Mouse (Mus musculus): ENCODE data around the gene Gm38655.
"Not testable (repeated sequence)": the region's sequence is repeated elsewhere in the genome, so short reads cannot be mapped to it uniquely, and the experiment has no call there.

Gm38655 gene

DNA sequence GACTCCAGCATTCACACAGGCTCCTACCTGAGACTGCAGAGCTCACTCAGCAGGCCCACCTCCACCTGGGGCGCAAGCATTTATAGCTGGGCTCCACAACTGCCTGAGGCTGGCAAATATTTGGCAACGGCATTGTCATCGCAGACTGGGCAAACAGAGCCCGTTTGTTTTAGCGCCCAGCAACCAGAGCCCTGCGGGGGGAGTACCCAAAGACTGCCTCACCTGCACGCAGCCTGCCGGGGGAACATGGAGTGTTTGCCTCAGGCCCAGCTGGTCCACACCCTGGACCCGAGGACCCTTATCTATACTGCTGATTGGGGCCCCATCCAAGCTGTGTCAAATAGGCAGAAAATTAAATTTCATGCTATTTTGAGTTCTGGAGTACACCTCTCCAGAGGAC, at the start of gene Gm38655:
Gm38655 (minus strand) TSS at position 61 of the 400 bp plus-strand sequence.
- DNase-seq (ENCODE audit: low spot score in 2 of 2), result no peak

DNA sequence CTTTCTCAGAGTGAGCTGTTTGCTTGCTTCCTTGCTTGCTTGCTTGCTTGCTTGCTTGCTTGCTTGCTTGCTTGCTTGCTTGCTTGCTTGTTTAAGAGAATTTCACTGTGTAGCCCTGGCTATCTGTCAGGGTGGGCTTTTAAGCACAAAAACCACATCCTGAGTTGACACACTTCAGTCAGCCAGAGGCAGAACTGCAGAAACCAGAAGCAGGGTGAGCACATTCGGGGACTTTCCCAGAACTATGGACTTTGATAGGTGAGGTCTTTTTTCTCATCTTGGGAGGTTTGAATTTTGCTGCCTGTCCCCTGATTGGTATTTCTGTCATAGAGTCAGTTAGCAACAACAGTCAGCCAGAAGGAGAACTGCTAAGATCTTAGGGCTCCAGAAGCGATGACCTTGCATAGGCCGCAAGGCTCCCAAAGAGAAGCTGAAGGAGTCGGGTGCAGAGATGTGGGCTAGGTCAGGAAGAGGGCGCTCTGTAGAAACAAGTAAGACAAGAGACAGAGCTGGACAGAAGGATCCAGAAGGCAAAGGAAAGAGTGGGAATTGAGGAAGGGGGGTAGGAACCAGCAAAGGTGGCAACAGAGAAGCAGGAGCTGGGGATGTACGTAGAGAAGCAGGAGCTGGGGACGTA, 49.4 kb upstream of the Gm38655 start:
- no peak for DNase-seq (ENCODE audit: low spot score in 2 of 2)

DNA sequence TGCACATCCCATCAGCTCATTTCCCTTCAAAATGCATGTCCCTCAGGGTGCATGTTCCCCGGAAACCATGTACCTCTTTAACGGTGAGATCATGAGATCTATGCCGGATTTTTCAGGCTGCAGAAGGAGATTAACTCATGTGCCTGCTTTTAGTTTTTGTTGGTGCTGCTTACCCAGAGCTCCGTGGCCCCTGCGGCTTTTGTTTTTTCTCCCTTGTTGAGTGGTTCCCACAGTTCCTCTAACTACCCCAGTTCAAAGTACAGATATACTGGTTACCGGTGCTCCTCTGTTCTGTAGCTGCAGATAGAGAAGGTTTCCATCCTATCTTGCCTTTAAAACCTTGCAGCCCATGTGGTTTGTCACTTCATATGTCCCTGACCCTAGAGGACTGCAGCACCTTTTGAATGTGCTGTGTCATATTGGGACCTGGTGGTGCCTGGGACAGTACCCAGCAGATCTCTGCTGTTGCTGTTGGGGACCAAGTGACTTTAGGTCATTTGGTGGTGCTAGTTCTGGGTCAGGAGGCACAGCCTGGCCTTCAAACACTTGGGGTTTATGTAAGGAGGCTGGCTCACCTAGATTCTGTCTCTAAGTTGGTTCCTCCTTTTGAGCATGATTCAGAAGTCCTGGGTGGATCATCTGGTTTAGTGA, 47.8 kb upstream of the Gm38655 start:
- DNase-seq (ENCODE audit: low spot score in 2 of 2), result no peak

DNA sequence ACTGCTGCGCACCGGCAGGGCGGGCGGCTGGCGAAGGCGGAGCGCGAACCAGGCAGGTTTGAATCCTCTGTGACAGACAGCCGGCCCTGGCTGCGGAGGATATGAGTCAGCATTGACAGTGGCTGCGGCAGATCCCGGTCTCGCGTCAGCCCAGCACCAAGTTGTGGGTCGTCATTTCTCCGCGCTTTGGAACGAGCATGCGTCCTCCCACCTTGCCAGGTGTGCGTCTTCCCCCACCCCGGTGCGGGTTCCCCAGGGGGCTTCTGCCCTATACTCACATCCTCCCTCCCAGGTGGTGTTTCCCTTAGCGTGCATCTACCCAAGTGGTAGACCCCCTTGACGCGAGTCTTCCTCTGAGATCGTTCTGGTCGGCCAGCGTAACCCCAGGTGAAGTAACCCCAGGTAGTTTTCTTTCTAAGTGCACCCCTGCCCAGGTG, 47.3 kb upstream of the Gm38655 start:
- not testable (repeated sequence) for DNase-seq (ENCODE audit: low spot score in 2 of 2)

DNA sequence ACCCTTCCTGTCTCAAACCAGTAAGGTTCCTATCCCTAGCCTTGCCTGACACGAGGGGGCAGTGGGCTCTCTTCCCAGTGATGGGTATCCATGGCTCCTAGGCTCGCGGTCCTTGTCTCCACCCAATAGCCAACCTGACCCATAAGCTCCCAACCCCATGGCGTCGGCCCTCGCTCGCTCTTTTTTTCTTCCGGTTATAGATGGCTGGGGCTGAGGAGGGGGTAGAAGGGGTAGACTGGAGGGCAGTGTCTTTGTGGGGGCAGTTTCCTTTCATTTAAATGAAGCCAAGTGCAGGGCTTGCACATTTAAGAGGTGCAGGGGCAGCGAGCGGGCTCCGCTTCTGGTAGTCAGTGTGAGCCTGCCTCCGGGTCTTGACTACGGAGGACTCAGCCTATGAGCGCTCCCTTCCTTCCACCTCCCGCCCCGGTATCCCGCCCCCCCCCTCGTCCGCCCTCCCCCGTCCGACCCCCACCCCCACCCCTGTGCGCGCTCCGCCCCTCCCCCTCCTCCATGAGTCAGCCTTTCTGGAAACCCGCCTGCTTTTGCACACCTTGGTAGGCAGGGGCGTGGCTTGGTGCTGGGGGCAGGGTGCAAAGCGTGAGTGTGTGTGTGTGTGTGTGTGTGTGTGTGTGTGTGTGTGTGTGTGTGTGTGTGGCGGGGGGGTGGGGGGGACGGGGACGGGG, 46.7 kb upstream of the Gm38655 start:
- DNase-seq (ENCODE audit: low spot score in 2 of 2), result peak; percentile 42 to 43

DNA sequence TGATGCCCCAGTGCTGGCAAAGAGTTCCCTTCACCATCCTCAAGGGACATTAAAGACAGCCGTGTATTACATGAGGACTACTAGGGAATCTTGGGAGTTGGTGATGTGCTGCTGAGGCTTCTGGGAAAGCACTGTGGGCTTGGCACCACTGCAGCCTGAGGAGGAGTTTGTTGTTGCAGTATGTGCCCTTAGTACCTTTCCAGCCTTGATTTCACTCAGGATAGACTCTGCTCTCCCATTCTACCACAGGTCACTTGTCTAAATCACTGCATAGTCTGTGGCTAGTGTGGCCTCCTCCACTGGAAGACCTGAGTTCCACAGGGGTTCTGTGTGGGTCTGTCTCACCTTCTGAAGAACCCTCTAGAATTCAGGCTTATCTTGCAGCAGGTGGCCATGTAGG, 45.5 kb upstream of the Gm38655 start:
- no peak for DNase-seq (ENCODE audit: low spot score in 2 of 2)

DNA sequence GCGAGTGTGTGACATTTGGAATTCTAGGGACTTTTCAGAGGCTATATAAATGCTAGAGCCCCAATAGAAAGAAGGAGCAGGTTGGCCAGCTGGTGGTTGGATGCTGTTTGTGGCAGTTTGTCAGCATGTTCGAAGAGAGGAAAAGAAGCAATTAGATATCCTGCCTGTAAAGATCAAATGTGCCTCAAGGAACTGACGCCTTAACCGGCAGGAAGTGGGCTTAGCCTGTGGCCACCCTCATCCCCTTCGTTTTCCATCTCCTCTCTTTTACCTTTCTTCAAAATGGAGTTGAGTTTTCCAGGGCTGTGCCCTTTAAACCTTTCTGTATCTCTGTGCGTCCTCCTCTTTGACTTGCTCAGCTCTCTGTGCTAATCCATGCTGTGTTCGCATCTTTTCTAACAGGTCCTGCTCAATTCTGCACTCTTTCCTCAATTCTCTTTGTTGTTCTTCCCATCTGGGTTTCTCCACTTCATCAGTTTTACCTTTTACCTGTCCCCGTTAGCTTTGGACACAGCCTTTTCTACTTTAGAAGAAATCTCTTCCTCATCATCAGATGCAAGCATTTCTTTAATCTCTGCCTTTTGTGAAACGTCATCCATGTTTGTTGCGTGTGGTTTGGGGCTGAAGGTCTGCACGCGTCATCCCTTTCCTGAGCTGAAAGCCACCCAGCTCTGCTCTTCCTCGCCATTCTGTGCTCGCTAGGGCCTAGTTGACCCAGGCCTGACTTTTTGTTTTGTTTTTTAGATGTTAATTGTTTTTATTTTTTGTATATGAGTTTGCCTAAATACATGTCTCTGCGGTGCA, 44.4 kb upstream of the Gm38655 start:
- DNase-seq (ENCODE audit: low spot score in 2 of 2), result no peak

DNA sequence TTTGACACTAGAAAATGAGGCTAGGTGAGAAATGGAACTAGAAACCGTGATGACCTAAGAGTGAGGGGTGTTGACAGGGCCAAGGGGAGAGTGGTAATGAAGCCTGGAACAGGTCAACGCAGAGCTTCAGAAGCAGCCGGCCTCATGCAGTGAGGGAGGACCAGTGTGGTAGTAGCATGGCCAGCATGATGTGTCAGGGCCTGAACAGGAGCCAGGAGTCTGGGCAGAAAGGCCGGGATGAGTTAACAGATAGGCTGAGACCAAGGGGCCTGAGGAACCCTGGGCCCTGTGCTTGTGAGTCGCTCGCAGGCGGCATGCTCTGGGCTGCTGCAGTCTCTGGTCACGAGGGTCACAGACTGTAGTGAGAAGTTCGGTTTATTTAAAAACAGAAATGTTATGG, 43.7 kb upstream of the Gm38655 start:
- no peak for DNase-seq (ENCODE audit: low spot score in 2 of 2)

DNA sequence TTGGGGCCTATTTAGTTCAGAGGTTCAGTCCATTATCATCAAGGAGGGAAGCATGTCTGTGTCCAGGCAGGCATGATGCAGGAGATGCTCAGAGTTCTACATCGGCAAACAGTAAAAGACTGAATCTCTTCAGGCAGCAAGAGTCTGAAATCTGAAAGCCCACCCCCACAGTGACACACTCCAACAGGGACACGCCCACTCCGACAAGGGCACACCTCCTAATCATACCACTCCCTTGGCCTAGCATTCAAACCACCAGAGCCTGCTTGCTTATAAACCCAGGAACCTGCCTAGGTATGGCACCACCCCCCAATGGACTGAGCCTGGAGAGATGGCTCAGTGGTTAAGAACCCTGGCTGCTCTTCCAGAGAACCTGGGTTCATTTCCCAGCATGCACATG, 40.2 kb upstream of the Gm38655 start:
- DNase-seq (ENCODE audit: low spot score in 2 of 2), result no peak

DNA sequence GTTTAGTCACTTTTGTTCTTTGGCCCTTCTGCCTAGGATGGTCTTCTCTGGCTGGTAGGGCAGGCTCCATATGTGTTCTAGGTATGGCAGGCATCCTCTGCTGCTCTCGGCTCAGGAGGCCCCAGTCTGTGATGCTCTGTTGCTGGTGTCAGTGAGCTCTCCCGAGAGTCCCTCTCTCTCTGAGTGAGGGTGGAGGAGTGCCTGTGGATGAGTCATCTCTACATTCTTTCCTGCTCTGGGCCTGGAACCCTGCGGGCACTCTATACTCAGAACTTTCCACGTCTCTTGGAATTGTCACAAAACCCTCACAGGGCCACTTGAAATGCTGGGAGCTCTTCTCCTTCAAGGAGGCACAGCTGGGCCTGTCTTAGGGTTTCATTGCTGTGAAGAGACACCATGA, 36.4 kb upstream of the Gm38655 start:
- no peak for DNase-seq (ENCODE audit: low spot score in 2 of 2)

DNA sequence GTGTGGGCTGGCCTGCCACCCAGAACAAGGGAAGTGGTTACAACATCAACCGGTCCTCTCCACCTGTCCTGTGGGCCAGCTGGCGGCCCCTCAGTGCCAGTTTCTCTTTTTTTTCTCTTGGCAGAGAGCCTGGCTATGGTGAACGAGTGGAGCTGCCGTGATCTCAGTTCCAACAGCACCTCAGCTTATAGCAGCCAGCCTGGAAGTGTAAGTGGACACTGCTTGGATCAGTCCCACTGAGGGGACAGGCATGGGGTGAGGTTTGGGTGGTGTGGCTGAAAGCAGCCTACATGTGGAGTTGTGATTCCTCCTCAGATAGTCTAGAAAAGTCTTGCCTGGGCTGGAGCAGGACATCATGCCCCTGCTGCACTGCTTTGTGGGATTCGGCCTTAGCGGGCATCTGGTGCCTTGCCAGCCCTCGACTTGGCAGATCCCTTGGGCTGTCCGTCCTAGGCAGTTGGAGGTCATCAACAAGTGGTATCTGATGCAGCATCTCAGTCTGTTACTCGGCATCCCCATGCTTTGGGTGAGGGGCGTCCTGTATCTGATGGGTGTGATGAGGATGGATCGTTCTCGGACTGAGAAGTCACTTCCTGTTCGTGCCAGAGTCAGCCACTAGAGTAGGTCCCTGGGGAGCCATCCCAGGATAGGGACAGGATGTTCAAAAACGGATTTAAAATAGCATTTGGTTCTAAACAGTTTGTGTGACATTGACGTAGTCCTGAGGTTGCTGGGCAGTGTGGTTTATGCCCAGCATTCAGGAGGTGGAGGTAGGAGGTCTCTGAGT, 35.6 kb upstream of the Gm38655 start:
- no peak for DNase-seq (ENCODE audit: low spot score in 2 of 2)

DNA sequence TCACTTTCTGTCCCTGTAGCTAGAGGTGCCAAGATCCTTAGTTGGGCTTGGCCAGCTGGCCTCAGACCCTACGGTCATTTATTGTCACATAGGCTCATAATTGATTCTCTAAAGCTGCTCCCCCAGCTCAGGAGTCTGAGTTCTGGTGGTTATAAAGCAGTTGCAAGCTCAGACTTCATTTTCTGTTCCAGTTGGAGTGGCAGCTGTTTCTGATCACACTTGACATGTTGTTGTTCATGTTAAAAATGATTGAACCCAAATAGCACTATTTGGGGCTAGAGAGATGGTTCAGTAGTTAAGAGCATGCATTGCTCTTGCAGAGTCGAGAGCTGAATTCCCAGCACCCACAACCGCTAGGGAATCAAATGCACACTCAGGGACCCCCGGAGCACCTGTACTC, 34.7 kb upstream of the Gm38655 start:
- DNase-seq (ENCODE audit: low spot score in 2 of 2), result no peak

DNA sequence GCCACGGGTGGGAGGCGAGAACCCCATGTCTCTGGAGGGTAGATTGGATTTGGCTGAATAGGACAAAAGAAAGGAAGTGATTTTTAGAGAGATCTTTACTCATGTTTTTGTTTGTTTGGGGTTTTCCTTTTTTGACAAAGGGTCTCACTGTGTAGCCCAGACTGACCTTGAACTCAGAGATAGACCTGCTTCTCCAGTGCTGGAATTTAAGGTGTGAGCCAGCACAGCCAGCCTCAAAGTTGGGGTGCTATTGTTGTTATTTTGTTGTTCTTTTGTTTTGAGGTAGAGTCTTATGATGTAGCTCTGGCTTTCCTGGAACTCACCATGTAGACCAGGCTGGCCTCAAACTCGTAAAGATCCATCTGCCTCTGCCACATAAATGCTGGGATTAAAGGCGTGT, 27.1 kb upstream of the Gm38655 start:
- no peak for DNase-seq (ENCODE audit: low spot score in 2 of 2)

DNA sequence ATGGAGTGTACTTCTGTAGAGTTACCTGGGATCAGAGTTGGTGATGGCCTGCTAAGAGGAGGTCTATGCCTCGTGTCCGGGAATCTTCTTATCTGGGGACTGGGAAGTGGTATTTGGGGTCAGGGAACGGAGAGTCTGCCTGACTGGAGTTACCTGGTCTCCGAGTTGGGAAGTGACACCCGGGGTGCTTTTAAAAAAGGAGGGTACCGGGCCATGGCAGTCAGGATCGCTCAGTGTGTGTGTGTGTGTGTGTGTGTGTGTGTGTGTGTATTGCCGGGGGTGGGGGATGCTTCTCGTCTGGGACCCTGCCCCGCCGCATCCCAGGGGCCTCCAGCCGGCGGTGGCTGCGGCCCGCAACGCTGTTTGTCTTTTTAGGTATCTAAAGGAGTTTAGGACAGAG, 13.8 kb upstream of the Gm38655 start:
- DNase-seq (ENCODE audit: low spot score in 2 of 2), result no peak

DNA sequence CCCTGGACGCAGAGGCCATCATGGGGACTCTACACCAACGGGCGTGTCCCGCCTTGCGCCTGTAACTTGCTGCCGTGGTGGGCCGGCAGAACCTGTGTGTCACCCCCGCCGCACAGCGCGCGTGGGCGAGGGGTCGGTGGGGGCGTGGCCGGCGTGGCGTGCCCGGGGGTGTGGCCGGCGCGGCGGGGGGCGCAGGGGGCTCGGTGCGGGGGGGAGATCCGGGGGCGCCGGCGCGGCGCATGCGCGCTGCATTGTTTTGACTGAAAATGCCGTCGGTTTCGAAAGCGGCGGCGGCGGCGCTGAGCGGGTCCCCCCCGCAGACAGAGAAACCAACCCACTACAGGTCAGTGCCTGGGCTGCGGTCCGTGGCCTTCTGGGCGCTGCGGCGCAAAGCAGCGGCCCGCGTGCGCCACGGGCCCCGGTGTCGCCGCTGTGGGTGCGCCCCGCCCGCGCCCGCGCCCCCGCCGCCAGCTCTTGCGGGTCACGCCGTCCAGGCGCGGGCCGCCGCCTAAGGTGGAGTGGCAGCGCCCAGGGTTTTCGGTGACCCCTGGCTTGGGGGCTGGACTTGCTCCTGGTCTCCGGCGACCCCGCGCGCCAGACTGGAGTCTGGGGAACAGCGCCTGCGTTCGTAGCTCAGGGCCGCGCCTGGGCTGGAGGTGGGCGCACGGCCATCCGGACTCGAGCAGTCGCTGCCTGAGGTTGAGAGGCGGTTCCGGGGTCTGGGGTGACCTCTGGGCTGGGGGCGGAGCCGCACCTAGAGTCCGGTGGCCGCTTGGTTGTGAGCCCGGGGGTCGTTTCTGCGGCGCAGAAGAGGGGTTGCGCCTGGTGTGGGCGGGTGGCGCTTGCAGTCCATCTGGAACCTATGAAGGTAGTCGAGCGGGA, 13.1 kb upstream of the Gm38655 start, which contains the start of gene Unkl:
Unkl (plus strand) TSS at position 248 of the 882 bp plus-strand sequence.
- DNase-seq (ENCODE audit: low spot score in 2 of 2), result peak; percentile 56 to 73

DNA sequence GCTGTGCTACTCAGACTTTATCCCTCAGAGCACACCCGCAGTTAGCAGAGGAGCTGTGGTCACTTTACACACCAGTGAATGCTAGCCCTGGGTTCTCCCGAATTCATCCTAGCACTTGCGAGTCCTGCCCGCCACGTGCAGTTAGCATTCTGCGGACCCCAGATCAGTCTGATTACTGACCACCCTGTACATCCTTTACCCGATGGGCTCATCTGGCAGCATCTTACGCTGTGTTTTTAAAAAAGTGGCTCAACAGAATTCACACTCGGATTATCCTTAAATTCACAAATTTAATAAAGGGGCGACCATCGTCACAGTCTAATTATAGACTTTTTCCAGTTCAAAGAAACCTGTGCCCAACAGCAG, 12.5 kb upstream of the Gm38655 start:
- DNase-seq (ENCODE audit: low spot score in 2 of 2), result no peak

DNA sequence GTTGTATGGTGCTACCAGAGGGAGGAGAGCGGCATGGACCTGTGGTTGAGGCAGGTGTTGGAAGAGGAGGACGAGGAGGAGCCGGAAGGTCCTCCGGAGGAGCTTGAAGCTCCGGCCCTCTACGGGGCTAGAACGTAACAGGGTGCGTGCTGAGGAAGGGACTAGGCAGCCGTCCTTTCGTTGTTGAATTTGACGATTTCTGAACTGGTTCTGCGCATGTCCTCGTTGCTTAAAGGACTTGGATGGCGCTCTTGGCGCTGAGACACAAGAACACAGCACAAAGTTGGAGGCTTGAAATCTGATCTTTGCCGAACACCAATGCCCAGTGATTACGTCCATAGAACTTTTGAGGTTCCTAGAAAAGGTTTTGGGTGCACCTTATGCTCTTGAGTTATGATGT, 9.7 kb upstream of the Gm38655 start:
- DNase-seq (ENCODE audit: low spot score in 2 of 2), result no peak

DNA sequence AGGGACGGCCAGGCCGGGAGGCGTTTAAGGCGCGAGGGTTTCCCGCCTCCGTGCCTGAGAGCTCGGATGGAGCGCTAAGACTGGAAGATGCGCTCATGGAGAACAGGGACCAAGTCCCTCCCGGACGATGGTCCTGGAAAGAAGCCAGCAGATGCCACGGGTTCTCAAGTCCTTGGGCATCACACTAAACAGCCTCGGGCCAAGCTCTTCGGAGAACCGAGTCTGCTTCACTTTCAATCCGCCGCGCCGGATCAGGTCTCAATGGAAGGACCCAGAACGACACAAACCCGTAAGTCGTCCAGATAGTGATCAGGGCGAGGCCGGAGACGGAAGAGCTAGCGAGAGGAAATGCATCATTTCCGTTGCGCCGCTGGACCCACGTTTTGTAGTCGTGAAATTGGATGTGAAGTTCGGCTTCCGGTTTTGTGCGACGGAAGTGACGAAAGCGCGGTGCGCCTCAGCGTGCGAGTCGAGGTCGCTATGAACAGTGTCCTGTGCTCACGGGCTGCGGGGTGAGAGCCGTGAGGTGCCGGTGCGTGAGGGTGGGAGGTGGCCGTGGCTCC, 8.9 kb upstream of the Gm38655 start, which contains the start of gene BC003965:
BC003965 (plus strand) TSS at position 426 of the 563 bp plus-strand sequence.
- DNase-seq (ENCODE audit: low spot score in 2 of 2), result peak; percentile 97 to 98

DNA sequence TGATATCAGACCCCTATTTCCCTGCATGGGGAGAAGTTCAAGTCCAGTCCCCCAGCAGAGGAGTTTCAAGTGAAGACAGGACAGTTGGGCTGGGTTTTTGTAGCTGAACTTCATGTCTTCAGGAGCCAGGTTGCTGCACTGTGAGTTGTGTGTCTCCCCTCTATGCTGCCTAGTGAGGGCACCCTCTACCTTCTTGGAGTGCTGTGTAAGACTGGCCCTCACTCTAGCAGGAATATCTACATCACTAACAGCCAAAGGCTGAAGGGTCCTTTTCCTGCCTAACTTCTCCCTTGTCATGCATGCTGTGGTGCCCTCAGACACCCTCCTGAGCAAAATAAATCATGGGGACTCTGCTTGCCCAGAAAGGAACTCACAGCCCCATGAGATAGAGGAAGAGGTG, 8.0 kb upstream of the Gm38655 start:
- no peak for DNase-seq (ENCODE audit: low spot score in 2 of 2)

DNA sequence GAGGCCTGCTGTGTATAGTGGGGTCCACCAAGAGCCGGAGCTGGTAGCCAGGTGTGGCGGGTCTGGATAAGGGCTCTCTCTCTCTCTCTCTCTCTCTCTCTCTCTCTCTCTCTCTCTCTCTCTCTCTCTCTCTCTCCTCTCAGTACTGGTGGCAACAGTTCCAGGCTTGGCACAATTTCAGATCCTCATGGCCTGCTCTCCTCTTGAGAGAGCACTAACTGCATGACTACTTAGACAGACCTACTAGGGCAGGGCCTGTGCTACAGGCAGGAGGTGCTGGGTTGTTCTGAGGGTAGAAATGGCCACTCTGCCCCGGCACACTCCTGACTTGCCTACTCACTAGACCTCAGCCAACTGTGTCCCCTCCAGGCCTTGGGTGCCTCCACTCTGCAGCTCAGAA, 2.7 kb downstream of the Gm38655 start:
- no peak for DNase-seq (ENCODE audit: low spot score in 2 of 2)
